Mouse (Mus musculus): Measurements from ENCODE around the gene Robo3. TPM values are rescaled to one million over a fixed set of nuclear protein-coding genes. Genes with fewer than 3 reads are reported as not detected.

Gene Robo3
- polyA plus RNA-seq, 1 experiment from 2014 or later: 0.32 TPM

- Histone ChIP-seq H3K4me3 (ENCODE audit: low read depth, low read length) (no peak overlapping the region), H3K27me3 (replicated peaks; ENCODE audit: control insufficient read depth, insufficient read depth, low read length) (peaks cover 100% of the 10 kb centered on the region), H3K9ac (ENCODE audit: low read depth, low read length) (no peak overlapping the region), H3K27ac (ENCODE audit: low read depth, low read length) (no peak overlapping the region), H3K36me3 (ENCODE audit: control insufficient read depth, insufficient read depth, low read length) (no peaks in the 10 kb centered on the region), H3K9me3 (ENCODE audit: control insufficient read depth, low read length) (no peaks in the 10 kb centered on the region), H3K4me1 (replicated peaks; ENCODE audit: control insufficient read depth, insufficient read depth, low read length) (peaks cover 4% of the 10 kb centered on the region), H3K4me2 (no peak overlapping the region)
- ATAC-seq (replicated peaks; ENCODE audit: low FRiP score) (no peak), DNase-seq (ENCODE audit: low spot score) (no peak)
- WGBS: 61% methylated on average over 1 of the region's 1 CpGs
Observed at GRCm38 (mm10) chr9:37457151-37457550, 24.1 kb upstream of the Robo3 start.

GRCm38 (mm10) chr9:37456481-37456910 is 23.4 kb upstream of the Robo3 start:
- under 1% methylated on average over 18 of the region's 20 CpGs for WGBS
- Histone ChIP-seq H3K4me2 (peak overlapping the region; percentile 41), H3K27ac (ENCODE audit: low read depth, low read length) (no peak overlapping the region), H3K9ac (ENCODE audit: low read depth, low read length) (no peak overlapping the region), H3K4me1 (replicated peaks; ENCODE audit: control insufficient read depth, insufficient read depth, low read length) (peaks cover 4% of the 10 kb centered on the region), H3K27me3 (replicated peaks; ENCODE audit: control insufficient read depth, insufficient read depth, low read length) (peaks cover 98% of the 10 kb centered on the region), H3K9me3 (ENCODE audit: control insufficient read depth, low read length) (no peaks in the 10 kb centered on the region), H3K36me3 (ENCODE audit: control insufficient read depth, insufficient read depth, low read length) (no peaks in the 10 kb centered on the region), H3K4me3 (ENCODE audit: low read depth, low read length) (peak overlapping the region; percentile 21)
- ATAC-seq (replicated peaks; ENCODE audit: low FRiP score) (0 out of 2 replicates have a peak, but pooled peaks have one; percentile 29), DNase-seq (ENCODE audit: low spot score) (peak; percentile 44)

GRCm38 (mm10) chr9:37455868-37456267 is 22.8 kb upstream of the Robo3 start:
- H3K9me3 ChIP-seq (ENCODE audit: control insufficient read depth, low read length): no peaks in the 10 kb centered on the region
- no peak overlapping the region for H3K9ac ChIP-seq (ENCODE audit: low read depth, low read length)
- H3K4me3 ChIP-seq (ENCODE audit: low read depth, low read length): no peak overlapping the region
- WGBS: 5% methylated on average over 8 of the region's 8 CpGs
- H3K4me1 ChIP-seq (replicated peaks; ENCODE audit: control insufficient read depth, insufficient read depth, low read length): peaks cover 4% of the 10 kb centered on the region
- no peaks in the 10 kb centered on the region for H3K36me3 ChIP-seq (ENCODE audit: control insufficient read depth, insufficient read depth, low read length)
- DNase-seq (ENCODE audit: low spot score) (no peak), ATAC-seq (replicated peaks; ENCODE audit: low FRiP score) (no peak)
- H3K4me2 ChIP-seq: no peak overlapping the region
- peaks cover 98% of the 10 kb centered on the region for H3K27me3 ChIP-seq (replicated peaks; ENCODE audit: control insufficient read depth, insufficient read depth, low read length)
- no peak overlapping the region for H3K27ac ChIP-seq (ENCODE audit: low read depth, low read length)

DNA sequence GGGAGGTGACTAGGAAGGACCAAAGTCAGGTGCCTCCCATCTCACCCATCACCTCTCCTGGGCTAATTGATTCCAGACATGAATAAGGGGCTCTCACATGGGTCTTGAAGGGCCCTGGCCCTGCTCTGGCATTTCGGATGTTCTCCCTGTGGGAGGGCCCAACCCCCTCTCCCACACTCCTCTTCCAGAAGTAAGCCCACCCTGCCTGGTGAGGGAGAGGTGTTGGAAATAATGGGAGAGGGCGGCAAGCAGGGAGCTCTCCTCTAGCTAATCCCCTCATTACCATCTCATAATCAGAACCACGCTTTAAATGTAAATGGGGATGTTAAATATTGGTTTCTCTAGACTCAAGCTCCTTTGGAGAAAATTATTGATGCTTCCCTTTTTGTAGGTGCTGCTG is 21.9 kb upstream of the Robo3 start:
- Histone ChIP-seq H3K27ac (ENCODE audit: low read depth, low read length) (no peak overlapping the region), H3K9me3 (ENCODE audit: control insufficient read depth, low read length) (no peaks in the 10 kb centered on the region), H3K9ac (ENCODE audit: low read depth, low read length) (no peak overlapping the region), H3K4me3 (ENCODE audit: low read depth, low read length) (no peak overlapping the region), H3K4me1 (replicated peaks; ENCODE audit: control insufficient read depth, insufficient read depth, low read length) (no peaks in the 10 kb centered on the region; the same call in 1 of the 2 replicates), H3K36me3 (ENCODE audit: control insufficient read depth, insufficient read depth, low read length) (no peaks in the 10 kb centered on the region), H3K4me2 (no peak overlapping the region), H3K27me3 (replicated peaks; ENCODE audit: control insufficient read depth, insufficient read depth, low read length) (peaks cover 93% of the 10 kb centered on the region)
- DNase-seq (ENCODE audit: low spot score) (no peak), ATAC-seq (replicated peaks; ENCODE audit: low FRiP score) (no peak)
- WGBS: 4% methylated on average over 3 of the region's 3 CpGs

GRCm38 (mm10) chr9:37454011-37454492 is 21.0 kb upstream of the Robo3 start:
- no peak overlapping the region for H3K27ac ChIP-seq (ENCODE audit: low read depth, low read length)
- no peaks in the 10 kb centered on the region; the same call in 1 of the 2 replicates for H3K4me1 ChIP-seq (replicated peaks; ENCODE audit: control insufficient read depth, insufficient read depth, low read length)
- no peak overlapping the region for H3K4me2 ChIP-seq
- H3K4me3 ChIP-seq (ENCODE audit: low read depth, low read length): no peak overlapping the region
- peaks cover 86% of the 10 kb centered on the region for H3K27me3 ChIP-seq (replicated peaks; ENCODE audit: control insufficient read depth, insufficient read depth, low read length)
- no peak overlapping the region for H3K9ac ChIP-seq (ENCODE audit: low read depth, low read length)
- WGBS: 19% methylated on average over 6 of the region's 6 CpGs
- H3K36me3 ChIP-seq (ENCODE audit: control insufficient read depth, insufficient read depth, low read length): no peaks in the 10 kb centered on the region
- no peaks in the 10 kb centered on the region for H3K9me3 ChIP-seq (ENCODE audit: control insufficient read depth, low read length)
- DNase-seq (ENCODE audit: low spot score) (no peak), ATAC-seq (replicated peaks; ENCODE audit: low FRiP score) (no peak)

GRCm38 (mm10) chr9:37453328-37453727 is 20.3 kb upstream of the Robo3 start:
- 44% methylated on average over 4 of the region's 4 CpGs for WGBS

DNA sequence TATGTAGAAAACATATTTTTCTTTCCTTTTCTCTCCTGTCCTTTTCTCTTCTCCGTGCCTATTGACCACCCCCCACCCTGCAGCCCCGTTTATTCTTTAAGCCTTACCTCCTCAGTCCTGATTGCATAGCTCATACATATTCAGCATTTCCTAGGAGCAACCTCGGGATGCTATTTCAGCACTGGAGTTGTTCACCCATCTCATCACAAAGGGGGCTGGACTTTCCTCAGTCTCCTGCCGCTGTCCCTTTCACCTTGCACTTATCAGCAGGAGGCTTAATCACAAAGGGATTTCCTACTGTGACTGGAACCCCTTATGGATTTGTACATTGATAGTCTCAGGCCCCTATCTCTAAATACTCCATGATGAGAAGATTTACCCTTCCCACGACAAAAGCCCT is 19.4 kb upstream of the Robo3 start:
- H3K36me3 ChIP-seq (ENCODE audit: control insufficient read depth, insufficient read depth, low read length): no peaks in the 10 kb centered on the region
- H3K4me1 ChIP-seq (replicated peaks; ENCODE audit: control insufficient read depth, insufficient read depth, low read length): no peaks in the 10 kb centered on the region; the same call in 1 of the 2 replicates
- no peak overlapping the region for H3K27ac ChIP-seq (ENCODE audit: low read depth, low read length)
- H3K27me3 ChIP-seq (replicated peaks; ENCODE audit: control insufficient read depth, insufficient read depth, low read length): peaks cover 72% of the 10 kb centered on the region
- no peak overlapping the region for H3K4me3 ChIP-seq (ENCODE audit: low read depth, low read length)
- DNase-seq (ENCODE audit: low spot score): no peak
- ATAC-seq (replicated peaks; ENCODE audit: low FRiP score): no peak
- H3K4me2 ChIP-seq: no peak overlapping the region
- no peak overlapping the region for H3K9ac ChIP-seq (ENCODE audit: low read depth, low read length)
- no peaks in the 10 kb centered on the region for H3K9me3 ChIP-seq (ENCODE audit: control insufficient read depth, low read length)
- 4% methylated on average over 5 of the region's 5 CpGs for WGBS

More at GRCm38 (mm10) chr9:37453328-37453727, 20.3 kb upstream of the Robo3 start:
- H3K27ac ChIP-seq (ENCODE audit: low read depth, low read length): no peak overlapping the region
- H3K36me3 ChIP-seq (ENCODE audit: control insufficient read depth, insufficient read depth, low read length): no peaks in the 10 kb centered on the region
- no peak for DNase-seq (ENCODE audit: low spot score)
- no peak overlapping the region for H3K4me3 ChIP-seq (ENCODE audit: low read depth, low read length)
- no peak overlapping the region for H3K9ac ChIP-seq (ENCODE audit: low read depth, low read length)
- H3K4me2 ChIP-seq: no peak overlapping the region
- H3K9me3 ChIP-seq (ENCODE audit: control insufficient read depth, low read length): no peaks in the 10 kb centered on the region
- no peak for ATAC-seq (replicated peaks; ENCODE audit: low FRiP score)
- H3K27me3 ChIP-seq (replicated peaks; ENCODE audit: control insufficient read depth, insufficient read depth, low read length): peaks cover 80% of the 10 kb centered on the region
- no peaks in the 10 kb centered on the region; the same call in 1 of the 2 replicates for H3K4me1 ChIP-seq (replicated peaks; ENCODE audit: control insufficient read depth, insufficient read depth, low read length)

GRCm38 (mm10) chr9:37437772-37438735 is 5.0 kb upstream of the Robo3 start:
- Histone ChIP-seq H3K9ac (ENCODE audit: low read depth, low read length) (no peak overlapping the region), H3K27ac (ENCODE audit: low read depth, low read length) (no peak overlapping the region), H3K4me1 (replicated peaks; ENCODE audit: control insufficient read depth, insufficient read depth, low read length) (no peaks in the 10 kb centered on the region), H3K4me2 (no peak overlapping the region), H3K27me3 (replicated peaks; ENCODE audit: control insufficient read depth, insufficient read depth, low read length) (peaks cover 35% of the 10 kb centered on the region), H3K4me3 (ENCODE audit: low read depth, low read length) (no peak overlapping the region), H3K36me3 (ENCODE audit: control insufficient read depth, insufficient read depth, low read length) (no peaks in the 10 kb centered on the region), H3K9me3 (ENCODE audit: control insufficient read depth, low read length) (no peaks in the 10 kb centered on the region)
- ATAC-seq (replicated peaks; ENCODE audit: low FRiP score): no peak
- no peak for DNase-seq (ENCODE audit: low spot score)
- WGBS: 41% methylated on average over 3 of the region's 3 CpGs

Measured in liver, embryonic 11.5 days (tissue).